Mouse (Mus musculus) liver, embryonic 13.5 days (tissue): ENCODE measurements around the gene Pak2. TPM values are rescaled to one million over a fixed set of nuclear protein-coding genes. Genes with fewer than 3 reads are reported as not detected.
"Not testable (repeated sequence)": the region's sequence is repeated elsewhere in the genome, so short reads cannot be mapped to it uniquely, and the experiment has no call there.

Experiments used
- ATAC-seq: fragments of 200-750 bp; cut with Nextera tagmentation; 2 replicates; pipeline ENCODE4 v1.8.0; 2017; ENCODE audit warnings: low read depth, mild to moderate bottlenecking, moderate number of reproducible peaks, moderate library complexity
- DNase-seq: peaks from one replicate; pipeline ENCODE4 v3.0.0; 2022
- H3K27ac ChIP-seq: fragments of 300-500 bp; sonication (generic); 2 replicates; pipeline ENCODE4 v1.5.1; 2015; ENCODE audit warnings: moderate library complexity, mild to moderate bottlenecking, inconsistent platforms
- H3K27me3 ChIP-seq: fragments of 300-500 bp; sonication (generic); 2 replicates; pipeline ENCODE4 v1.6.1; 2015; ENCODE audit warnings: mild to moderate bottlenecking, inconsistent platforms
- H3K36me3 ChIP-seq: fragments of 300-500 bp; sonication (generic); 2 replicates; pipeline ENCODE4 v1.6.1; 2015; ENCODE audit warnings: mild to moderate bottlenecking, inconsistent platforms
- H3K4me1 ChIP-seq: fragments of 300-500 bp; sonication (generic); replicated peaks from 2 replicates; pipeline ENCODE4 v1.6.1; 2015; ENCODE audit warnings: inconsistent platforms
- H3K4me2 ChIP-seq: fragments of 300-500 bp; sonication (generic); 2 replicates; pipeline ENCODE4 v1.6.1; 2015; ENCODE audit warnings: inconsistent platforms, mild to moderate bottlenecking, moderate library complexity
- H3K4me3 ChIP-seq: fragments of 300-500 bp; sonication (generic); replicated peaks from 2 replicates; pipeline ENCODE4 v1.5.1; 2015; ENCODE audit warnings: mild to moderate bottlenecking, inconsistent platforms
- H3K9ac ChIP-seq: fragments of 300-500 bp; sonication (generic); 2 replicates; pipeline ENCODE4 v1.6.1; 2015; ENCODE audit warnings: mild to moderate bottlenecking, inconsistent platforms
- H3K9me3 ChIP-seq: fragments of 300-500 bp; sonication (generic); replicated peaks from 2 replicates; pipeline ENCODE4 v1.6.1; 2016; ENCODE audit warnings: inconsistent platforms
- WGBS: fragments of 180-500 bp; shearing (Covaris S2); methylation state at CpG from one replicate; pipeline ENCODE4 v1.1.7; 2015; ENCODE audit not compliant: insufficient replicate concordance; 5-methylcytosine and 5-hydroxymethylcytosine counted together
- polyA plus RNA-seq: library from polyadenylated mRNA; unstranded; fragments of >200 nt; fragmentation: Nextera tagmentation; extraction: Ambion mirVana; gene quantifications from 2 replicates; pipeline ENCODE4 v1.2.1, GENCODE M21; 2015

The Pak2 gene
- polyA plus RNA-seq, 1 experiment from 2014 or later = 10.7 TPM

DNA sequence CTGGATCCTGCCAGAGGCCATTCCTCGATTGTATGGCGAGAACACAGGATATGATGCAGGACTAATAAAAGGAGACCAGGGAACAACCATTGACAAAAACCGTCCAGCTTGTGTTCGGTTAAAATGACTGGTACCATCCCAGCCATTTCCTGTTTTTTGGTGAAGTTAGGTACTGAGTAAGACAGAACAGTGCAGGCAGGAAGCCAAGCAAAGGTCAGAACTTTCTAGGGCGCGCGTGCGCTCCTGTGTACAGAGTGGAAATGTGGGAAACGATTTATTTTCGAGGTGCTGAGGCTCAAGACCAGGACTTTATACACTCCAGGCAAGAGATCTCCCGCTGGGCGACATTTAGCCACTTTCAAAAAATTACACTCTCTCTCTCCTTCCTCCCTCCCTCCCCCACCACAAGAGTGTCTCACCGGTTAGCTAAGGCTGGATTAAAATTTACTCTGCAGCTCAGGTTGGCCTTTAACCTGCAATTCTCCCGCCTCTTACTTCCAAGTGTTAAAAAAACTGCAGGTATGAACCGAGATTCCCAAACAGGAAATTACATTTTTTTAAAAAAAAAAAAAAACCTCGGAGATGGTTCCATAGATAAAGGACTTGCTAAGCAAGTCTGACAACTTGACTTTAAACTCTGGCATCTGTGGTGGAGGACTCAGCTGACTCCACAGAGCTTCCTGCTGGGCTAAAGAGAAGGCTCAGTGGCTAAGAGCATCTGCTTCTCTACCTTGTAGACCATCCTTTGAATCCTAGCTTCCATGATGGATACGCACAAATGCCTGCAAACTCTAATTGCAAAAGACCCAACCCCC, 8.7 kb upstream of the Pak2 start:
- H3K9ac ChIP-seq = no peak overlapping the region
- H3K4me3 ChIP-seq = no peak overlapping the region
- WGBS = 47% methylated on average over 17 of the region's 17 CpGs
- H3K4me2 ChIP-seq = no peak overlapping the region
- DNase-seq = no peak
- peaks cover 35% of the 10 kb centered on the region for H3K36me3 ChIP-seq
- H3K27ac ChIP-seq = no peak overlapping the region
- H3K27me3 ChIP-seq = no peaks in the 10 kb centered on the region
- no peaks in the 10 kb centered on the region for H3K9me3 ChIP-seq
- peaks cover 5% of the 10 kb centered on the region; the same call in 1 of the 2 replicates for H3K4me1 ChIP-seq
- ATAC-seq = no peak

DNA sequence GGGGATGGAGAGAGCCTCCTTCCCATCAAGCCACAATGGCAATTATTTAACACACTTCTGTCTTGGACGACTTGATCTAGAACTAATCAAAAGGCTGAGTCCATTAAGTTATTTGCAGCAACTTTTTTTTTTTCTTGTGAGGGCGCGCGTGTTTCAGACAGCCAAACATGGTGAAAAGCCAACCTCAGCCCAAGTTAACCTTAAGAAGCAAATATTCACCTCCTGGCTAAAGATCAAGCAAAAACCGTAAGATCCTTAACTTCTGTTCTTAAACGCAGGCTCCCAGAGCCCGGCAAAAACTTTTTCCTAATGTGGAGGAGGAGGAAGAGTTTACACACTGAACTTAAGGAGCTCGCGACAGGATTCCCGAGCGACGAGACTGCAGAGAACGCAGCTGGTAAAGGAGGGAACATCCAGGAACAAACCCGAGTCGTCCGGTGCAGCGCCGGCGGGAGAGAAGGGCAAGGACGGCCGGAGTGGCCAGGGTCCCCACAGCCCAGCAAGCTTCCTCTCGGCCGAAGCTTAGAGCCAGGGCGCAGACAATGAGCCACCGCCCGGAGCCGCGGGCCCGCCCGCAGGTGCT, 643 bp downstream of the Pak2 start:
- Histone ChIP-seq H3K4me1 (peaks cover 34% of the 10 kb centered on the region), H3K4me2 (peak overlapping the region; percentile 85), H3K9ac (peak overlapping the region; percentile 95), H3K36me3 (no peaks in the 10 kb centered on the region; the same call in 1 of the 2 replicates), H3K9me3 (no peaks in the 10 kb centered on the region), H3K27ac (peak overlapping the region; percentile 97), H3K27me3 (no peaks in the 10 kb centered on the region), H3K4me3 (peak overlapping the region; percentile 94)
- DNase-seq (no peak), ATAC-seq (no peak)
- under 1% methylated on average over 30 of the region's 30 CpGs for WGBS

DNA sequence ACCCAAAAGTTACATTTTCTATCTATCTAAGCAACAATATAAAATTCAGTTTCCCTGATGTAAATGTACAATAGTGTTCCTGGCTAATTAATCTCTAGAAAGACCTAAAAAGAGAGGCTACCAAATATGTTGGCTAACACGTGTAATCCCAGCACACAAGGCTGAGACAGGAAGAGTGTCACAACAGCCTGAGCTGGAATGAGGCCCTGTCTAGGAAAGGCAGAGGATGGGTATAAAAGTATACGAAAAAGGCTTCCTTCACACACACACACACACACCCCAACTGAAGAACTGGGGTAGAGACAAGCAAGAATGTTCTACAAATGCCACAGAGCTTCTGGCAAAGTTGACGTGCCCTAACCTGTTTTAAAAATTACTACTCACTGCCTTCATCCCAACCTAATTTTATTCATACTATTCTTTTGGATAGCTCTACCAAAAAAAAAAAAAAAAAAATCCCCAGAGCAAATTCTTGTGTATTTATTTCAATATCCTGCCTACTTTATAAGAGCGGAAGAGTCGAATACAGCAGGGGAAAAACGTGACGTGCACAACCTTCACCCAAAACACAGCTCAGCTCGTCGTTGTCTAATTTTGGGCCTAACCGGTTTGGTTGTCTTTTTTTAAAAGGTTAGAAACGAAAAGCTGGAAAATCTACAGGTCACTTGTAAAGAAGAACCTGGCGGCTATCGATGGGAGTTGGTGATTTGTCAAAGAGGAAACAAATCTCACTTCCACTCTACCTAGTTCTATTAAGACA, 1.3 kb downstream of the Pak2 start:
- DNase-seq (no peak), ATAC-seq (no peak)
- 5% methylated on average over 13 of the region's 13 CpGs for WGBS
- no peaks in the 10 kb centered on the region; the same call in 1 of the 2 replicates for H3K36me3 ChIP-seq
- peak overlapping the region; percentile 95 for H3K9ac ChIP-seq
- peaks cover 34% of the 10 kb centered on the region for H3K4me1 ChIP-seq
- no peaks in the 10 kb centered on the region for H3K27me3 ChIP-seq
- H3K4me2 ChIP-seq = peak overlapping the region; percentile 85
- H3K9me3 ChIP-seq = no peaks in the 10 kb centered on the region
- peak overlapping the region; percentile 97; the same call in 1 of the 2 replicates for H3K27ac ChIP-seq
- peak overlapping the region; percentile 94 for H3K4me3 ChIP-seq

DNA sequence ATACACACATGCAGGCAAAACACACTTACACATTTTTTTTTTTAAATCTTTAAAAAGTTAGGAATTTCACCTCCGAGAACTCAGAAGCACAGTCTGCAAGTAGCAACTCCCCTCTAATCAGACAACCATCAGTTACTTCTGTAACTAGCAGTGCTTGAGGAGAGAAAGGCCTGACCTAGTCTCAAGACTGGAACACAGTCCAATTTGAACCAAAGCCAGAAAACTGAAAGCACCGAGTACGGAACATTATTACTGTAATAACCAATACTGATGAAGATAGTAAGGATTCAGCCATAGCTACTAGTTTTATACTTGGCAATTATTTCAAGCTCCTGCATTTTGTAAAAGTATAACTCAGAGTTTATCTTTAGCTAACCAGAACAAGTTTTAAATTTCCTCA, 2.7 kb downstream of the Pak2 start:
- no peak for DNase-seq
- Histone ChIP-seq H3K4me2 (no peak overlapping the region; the same call in 1 of the 2 replicates), H3K27ac (no peak overlapping the region), H3K4me1 (peaks cover 40% of the 10 kb centered on the region), H3K27me3 (no peaks in the 10 kb centered on the region), H3K9ac (no peak overlapping the region), H3K36me3 (no peaks in the 10 kb centered on the region), H3K4me3 (no peak overlapping the region), H3K9me3 (no peaks in the 10 kb centered on the region)
- no peak for ATAC-seq
- 77% methylated on average over 3 of the region's 3 CpGs for WGBS

DNA sequence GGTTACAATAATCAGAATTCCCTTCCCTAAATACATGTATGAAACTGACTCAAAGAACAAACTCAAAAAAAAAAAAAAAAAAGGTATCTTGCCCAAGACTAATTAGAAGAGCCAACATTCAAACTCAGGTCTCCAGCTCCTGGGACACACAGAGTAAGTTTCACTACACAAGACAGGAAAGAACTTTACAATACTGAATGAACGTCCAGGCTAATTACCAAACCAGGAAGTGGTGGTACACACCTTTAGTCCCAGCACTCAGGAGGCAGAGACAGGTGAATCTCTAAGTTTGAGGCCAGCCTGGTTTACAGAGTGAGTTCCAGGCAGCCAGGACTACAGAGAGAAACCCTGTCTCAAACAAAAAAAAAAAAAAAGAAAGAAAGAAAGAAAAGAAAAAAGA, 3.4 kb downstream of the Pak2 start:
- peaks cover 42% of the 10 kb centered on the region for H3K4me1 ChIP-seq
- H3K27me3 ChIP-seq = no peaks in the 10 kb centered on the region
- no peak overlapping the region for H3K9ac ChIP-seq
- ATAC-seq (no peak), DNase-seq (no peak)
- H3K36me3 ChIP-seq = no peaks in the 10 kb centered on the region
- no peaks in the 10 kb centered on the region for H3K9me3 ChIP-seq
- no peak overlapping the region for H3K4me3 ChIP-seq
- no peak overlapping the region for H3K27ac ChIP-seq
- WGBS = 29% methylated on average over 1 of the region's 1 CpGs
- H3K4me2 ChIP-seq = no peak overlapping the region

DNA sequence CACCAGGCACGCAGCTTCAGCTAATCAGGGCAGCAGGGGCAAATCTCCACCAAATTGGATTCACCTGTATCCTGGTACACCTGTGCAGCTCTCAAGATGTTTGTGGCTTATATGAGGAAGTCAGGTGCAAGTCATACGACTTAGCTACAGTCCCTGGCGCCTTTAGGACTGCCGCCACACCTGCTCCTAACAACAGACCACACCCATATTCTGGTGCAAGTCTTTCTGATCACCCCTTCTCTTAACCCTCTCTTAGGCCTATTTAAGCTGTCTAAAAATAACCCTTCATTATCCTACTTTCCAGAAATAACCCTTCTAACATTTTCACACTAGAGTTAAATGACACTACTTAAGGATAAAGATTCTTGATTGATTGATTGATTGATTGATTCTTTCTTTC, 9.1 kb downstream of the Pak2 start:
- WGBS = 58% methylated on average over 4 of the region's 4 CpGs

DNA sequence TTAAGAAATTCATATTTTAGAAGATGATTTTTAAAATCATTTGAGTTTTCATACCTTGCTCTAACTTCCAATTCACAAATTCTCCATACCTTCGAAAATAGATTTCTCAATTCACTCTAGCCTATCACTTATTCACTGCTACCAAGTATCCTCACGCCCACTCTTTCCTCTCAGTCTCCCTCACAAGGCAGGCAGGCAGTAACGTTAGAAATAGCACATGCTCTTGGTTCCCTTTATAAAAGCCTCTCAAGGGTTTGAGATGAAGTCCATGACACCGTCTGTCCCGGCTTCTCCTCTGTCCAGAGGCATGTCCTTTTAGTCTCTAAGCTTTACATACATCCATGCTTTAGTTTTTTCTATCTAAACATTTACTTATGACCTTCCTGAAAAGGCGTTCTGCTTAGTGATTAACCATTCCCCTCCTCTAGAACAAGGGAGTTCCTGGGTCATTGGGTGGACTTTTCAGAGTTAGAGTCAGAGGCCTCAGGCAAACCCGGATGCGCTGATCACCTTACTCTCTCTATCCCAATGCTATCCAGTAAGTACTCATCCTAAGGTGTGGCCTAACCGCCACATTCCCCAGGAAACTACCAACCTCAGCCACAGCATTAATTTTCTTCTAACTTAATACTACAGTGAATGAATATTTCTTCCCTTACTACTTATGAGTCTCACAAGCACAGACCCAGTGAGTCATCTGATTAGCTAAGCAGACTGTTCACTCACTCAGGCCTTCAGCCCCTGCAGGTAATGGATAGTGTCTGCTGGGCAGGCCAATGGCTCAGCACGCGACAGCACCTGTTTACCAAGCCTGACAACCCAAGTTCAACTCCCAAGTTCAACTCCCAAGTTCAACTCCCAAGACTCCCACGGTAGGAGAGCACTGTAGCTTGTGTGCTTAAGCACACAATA, 10.5 kb downstream of the Pak2 start:
- no peak for ATAC-seq
- Histone ChIP-seq H3K27me3 (no peaks in the 10 kb centered on the region), H3K4me3 (no peak overlapping the region), H3K4me2 (no peak overlapping the region), H3K9ac (no peak overlapping the region), H3K9me3 (no peaks in the 10 kb centered on the region), H3K27ac (peak overlapping the region; percentile 29; the same call in 1 of the 2 replicates), H3K36me3 (no peaks in the 10 kb centered on the region), H3K4me1 (peaks cover 42% of the 10 kb centered on the region)
- whole genome bisulfite sequencing = 69% methylated on average over 12 of the region's 12 CpGs
- DNase-seq = no peak

More for the DNA sequence above, 9.1 kb downstream of the Pak2 start:
- H3K27ac ChIP-seq, ATAC-seq, H3K9ac ChIP-seq, H3K4me3 ChIP-seq, DNase-seq, H3K4me2 ChIP-seq, H3K36me3 ChIP-seq, H3K9me3 ChIP-seq, H3K27me3 ChIP-seq: not testable (repeated sequence)
- H3K4me1 ChIP-seq = peaks cover 39% of the 10 kb centered on the region

DNA sequence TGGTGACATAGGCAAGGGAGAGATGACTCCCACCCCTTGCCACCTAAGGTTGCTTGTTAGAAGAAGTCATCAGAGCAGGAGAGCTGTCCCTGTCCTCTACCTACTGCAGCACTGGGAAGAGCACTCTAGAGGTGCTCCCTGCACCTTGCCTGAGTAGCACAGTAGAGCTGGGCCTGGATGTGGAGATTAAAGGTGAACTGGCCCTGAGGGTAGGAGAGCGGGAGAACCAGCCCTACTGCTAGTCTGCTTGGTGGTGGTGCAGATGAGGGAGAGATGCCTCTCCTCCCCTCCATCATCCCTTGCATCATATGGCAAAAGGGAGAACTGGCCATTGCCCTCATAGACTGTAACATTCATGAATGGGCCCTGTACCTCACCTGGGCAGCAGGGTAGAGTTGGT, 12.2 kb downstream of the Pak2 start:
- WGBS = 74% methylated on average over 1 of the region's 1 CpGs
- H3K9me3 ChIP-seq = no peaks in the 10 kb centered on the region
- no peak overlapping the region for H3K27ac ChIP-seq
- H3K4me2 ChIP-seq = no peak overlapping the region
- ATAC-seq = no peak
- no peak overlapping the region for H3K9ac ChIP-seq
- H3K36me3 ChIP-seq = no peaks in the 10 kb centered on the region
- H3K27me3 ChIP-seq = no peaks in the 10 kb centered on the region
- peaks cover 54% of the 10 kb centered on the region for H3K4me1 ChIP-seq
- no peak overlapping the region for H3K4me3 ChIP-seq
- no peak for DNase-seq

DNA sequence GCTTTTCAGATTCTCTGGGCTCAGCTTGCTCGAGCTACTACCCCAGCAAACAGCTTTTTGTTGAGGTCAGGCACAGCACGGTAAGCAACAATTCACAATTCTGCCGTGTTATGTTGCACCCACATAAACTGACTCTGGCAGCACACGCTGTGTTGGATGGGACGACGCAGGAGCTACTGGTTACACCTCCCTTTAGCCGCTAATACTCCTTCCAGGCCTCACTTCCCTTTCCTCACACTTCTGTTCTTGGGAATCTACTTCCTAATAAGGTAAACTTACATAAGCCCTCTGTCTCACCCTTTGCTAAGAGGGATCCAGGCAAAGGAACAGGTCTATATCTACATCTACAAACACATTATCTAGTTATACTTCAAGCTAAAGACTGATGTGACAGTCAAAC, 15.2 kb downstream of the Pak2 start:
- peaks cover 53% of the 10 kb centered on the region for H3K4me1 ChIP-seq
- H3K36me3 ChIP-seq = no peaks in the 10 kb centered on the region
- H3K4me3 ChIP-seq = no peak overlapping the region
- no peaks in the 10 kb centered on the region for H3K9me3 ChIP-seq
- ATAC-seq = no peak
- no peak overlapping the region for H3K9ac ChIP-seq
- no peaks in the 10 kb centered on the region for H3K27me3 ChIP-seq
- DNase-seq = no peak
- WGBS = 57% methylated on average over 7 of the region's 7 CpGs
- no peak overlapping the region for H3K27ac ChIP-seq
- H3K4me2 ChIP-seq = no peak overlapping the region

DNA sequence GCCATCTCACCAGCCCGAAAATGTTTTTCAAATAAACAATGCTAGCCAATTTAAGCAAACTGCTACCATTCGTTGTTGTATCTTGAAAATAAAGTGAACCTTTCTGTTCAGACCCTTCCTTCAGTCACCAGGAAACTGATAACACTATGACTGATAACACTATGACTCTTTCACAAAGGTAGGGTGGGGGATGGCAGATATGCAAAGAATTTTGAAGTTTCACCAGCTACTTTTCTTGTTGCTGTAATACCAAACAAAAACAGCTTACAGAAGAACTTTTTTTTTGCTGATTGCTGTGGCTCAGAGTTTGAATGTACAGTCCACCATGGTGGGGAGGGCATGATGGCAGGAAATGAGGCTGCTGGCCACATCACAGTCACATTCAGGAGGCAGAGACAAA, 16.9 kb downstream of the Pak2 start:
- 38% methylated on average over 2 of the region's 2 CpGs for WGBS
- no peak for DNase-seq
- H3K27ac ChIP-seq = no peak overlapping the region
- H3K4me2 ChIP-seq = 0 out of 2 replicates have a peak overlapping the region, but pooled peaks have one; percentile 15
- no peak overlapping the region for H3K4me3 ChIP-seq
- no peak for ATAC-seq
- no peaks in the 10 kb centered on the region for H3K36me3 ChIP-seq
- peaks cover 55% of the 10 kb centered on the region for H3K4me1 ChIP-seq
- H3K9ac ChIP-seq = no peak overlapping the region
- H3K27me3 ChIP-seq = no peaks in the 10 kb centered on the region
- H3K9me3 ChIP-seq = no peaks in the 10 kb centered on the region
